10 mouse cellular contexts compared by ENCODE assay signal in the genomic region with DNA sequence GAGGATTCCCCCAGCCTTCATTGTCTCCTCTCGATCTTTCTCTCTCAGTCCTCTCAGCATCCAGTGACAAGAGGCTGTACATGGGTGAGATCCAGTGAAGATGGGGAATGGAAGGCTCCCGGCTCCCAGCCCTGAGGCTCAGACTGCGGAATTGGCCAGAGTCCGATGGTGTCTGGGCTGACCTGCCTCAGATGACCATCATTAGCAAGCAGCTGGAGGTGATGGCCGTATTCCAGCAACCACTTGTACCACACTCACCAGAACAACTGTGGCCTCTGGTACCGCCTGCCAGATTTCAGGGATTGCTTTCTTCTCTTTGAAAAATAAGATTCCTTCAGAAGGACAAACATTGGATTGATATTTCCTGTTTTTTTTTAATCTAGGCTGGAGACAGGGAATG. TPM values are rescaled to one million over a fixed set of nuclear protein-coding genes. Genes with fewer than 3 reads are reported as not detected.
DNase-seq lines count a peak whose midpoint lies in the region; ATAC-seq and TF ChIP-seq lines count a peak whose summit lies in the region.
"Had no signal": no experiment of that assay in that cellular context is flagged by ENCODE, and none has a peak within 500 bp of the region (broad histone marks: within the 10 kb centered on the region; RNA-seq: fewer than 3 reads in every experiment).

No protein-coding gene starts in this region.

- no peaks in the 10 kb centered on the region for H3K9me3 ChIP-seq in kidney, embryonic 14.5 days (ENCODE audit: control insufficient read depth, low read length)
- H3K9me3 ChIP-seq in intestine, postnatal 0 days (ENCODE audit: control insufficient read depth) = no peaks in the 10 kb centered on the region
- H3K9me3 ChIP-seq: G1E; lung, embryonic 15.5 days had no signal

- H3K4me2 ChIP-seq in kidney, embryonic 14.5 days (replicated peaks; ENCODE audit: low read depth, low read length) = no peak overlapping the region
- H3K4me2 ChIP-seq in intestine, postnatal 0 days (replicated peaks; ENCODE audit: low read depth) = no peak overlapping the region
- H3K4me2 ChIP-seq: lung, embryonic 15.5 days had no signal

- H3K27me3 ChIP-seq in kidney, adult 2 months (replicated peaks; ENCODE audit: control insufficient read depth, insufficient read depth, low read length) = no peaks in the 10 kb centered on the region
- no peaks in the 10 kb centered on the region for H3K27me3 ChIP-seq in kidney, embryonic 14.5 days (ENCODE audit: control insufficient read depth, insufficient read depth, low read length)
- no peaks in the 10 kb centered on the region for H3K27me3 ChIP-seq in intestine, postnatal 0 days (replicated peaks; ENCODE audit: control insufficient read depth, insufficient read depth, low read length)
- H3K27me3 ChIP-seq: lung, embryonic 15.5 days had no signal

- H3K4me3 ChIP-seq in kidney, adult 2 months (ENCODE audit: insufficient read depth, low read depth, low read length) = no peak overlapping the region
- H3K4me3 ChIP-seq in kidney, embryonic 14.5 days (ENCODE audit: low read length) = no peak overlapping the region
- H3K4me3 ChIP-seq in intestine, postnatal 0 days (ENCODE audit: low read depth, low read length) = no peak overlapping the region
- H3K4me3 ChIP-seq: lung, embryonic 15.5 days had no signal

- DNase-seq in kidney, adult 2 months = peak; percentile 94
- DNase-seq in adrenal gland, postnatal 36 days = peak; percentile 66 to 68
- peak; percentile 52 for DNase-seq in heart, postnatal 4 days
- peak; percentile 69 for DNase-seq in lung, postnatal 36 days
- DNase-seq in c-Kit-positive CD71-positive TER-119-positive erythroid progenitor cells, embryonic 14.5 days (ENCODE audit: low spot score) = no peak

- TF ChIP-seq POLR2A in kidney, adult 2 months (IDR thresholded peaks at IDR 0.05; ENCODE audit: low read depth, low read length) = no peak

- H3K4me1 ChIP-seq in kidney, adult 2 months (ENCODE audit: control insufficient read depth, insufficient read depth, low read length) = peaks cover 20% of the 10 kb centered on the region; the same call in 1 of the 2 replicates
- H3K4me1 ChIP-seq in kidney, embryonic 14.5 days (ENCODE audit: control insufficient read depth, insufficient read depth, low read length) = no peaks in the 10 kb centered on the region; the same call in 1 of the 2 replicates
- H3K4me1 ChIP-seq in intestine, postnatal 0 days (replicated peaks; ENCODE audit: control insufficient read depth, insufficient read depth, low read length) = no peaks in the 10 kb centered on the region
- H3K4me1 ChIP-seq: lung, embryonic 15.5 days had no signal

- no peak overlapping the region for H3K9ac ChIP-seq in kidney, embryonic 14.5 days (ENCODE audit: low read depth, low read length)
- H3K9ac ChIP-seq in intestine, postnatal 0 days (ENCODE audit: low read depth, low read length) = no peak overlapping the region
- H3K9ac ChIP-seq: lung, embryonic 15.5 days had no signal

- no peak for TF ChIP-seq CTCF in kidney, adult 2 months (conservative IDR thresholded peaks at IDR 0.05; ENCODE audit: insufficient read depth, insufficient read length, low read depth, low read length)
- no peak for TF ChIP-seq CTCF in intestine, postnatal 0 days (IDR thresholded peaks at IDR 0.05; ENCODE audit: low read depth)

- H3K36me3 ChIP-seq in kidney, adult 2 months (ENCODE audit: control insufficient read depth, insufficient read depth, low read length) = no peaks in the 10 kb centered on the region
- H3K36me3 ChIP-seq in kidney, embryonic 14.5 days (ENCODE audit: control insufficient read depth, insufficient read depth, low read length) = peaks cover 56% of the 10 kb centered on the region
- H3K36me3 ChIP-seq in intestine, postnatal 0 days (ENCODE audit: control insufficient read depth, insufficient read depth) = peaks cover 44% of the 10 kb centered on the region

- H3K27ac ChIP-seq in kidney, adult 2 months (ENCODE audit: insufficient read depth, low read depth, low read length) = peak overlapping the region; percentile 37; the same call in 1 of the 2 replicates
- no peak overlapping the region for H3K27ac ChIP-seq in kidney, embryonic 14.5 days (ENCODE audit: low read depth, low read length)
- no peak overlapping the region for H3K27ac ChIP-seq in intestine, postnatal 0 days (ENCODE audit: low read depth, low read length)
- H3K27ac ChIP-seq: lung, embryonic 15.5 days had no signal

- no peak for ATAC-seq in kidney, embryonic 14.5 days (ENCODE audit: low FRiP score, low TSS enrichment)
- no peak for ATAC-seq in monocyte, adult 5-6 weeks (replicated peaks; ENCODE audit: insufficient number of reproducible peaks, low FRiP score, low TSS enrichment, poor library complexity, severe bottlenecking)
- no peak for ATAC-seq in intestine, postnatal 0 days

- WGBS in kidney, adult 2 months = 33% methylated on average over 6 of the region's 6 CpGs
- WGBS in kidney, embryonic 14.5 days = 62% methylated on average over 6 of the region's 6 CpGs
- 60% methylated on average over 6 of the region's 6 CpGs for WGBS in intestine, postnatal 0 days

RNA-seq across cellular contexts. Expression of a gene that starts 29.6 kb away (rescaled TPM):
- 22.1 and 23.2 TPM in 2 replicates for polyA plus RNA-seq in kidney, adult 2 months (2012; rRNA removed)
- 186 and 189 TPM in 2 replicates for polyA plus RNA-seq in kidney, embryonic 14.5 days (2014; fragmentation: Nextera tagmentation; extraction: Ambion mirVana)
- 10 to 100 TPM; 30.3 to 34.6 TPM for total RNA-seq in adrenal gland, postnatal 36 days (2021)
- 10 to 100 TPM; 39.0 to 40.0 TPM for total RNA-seq in heart, postnatal 4 days (2021)
- 42.5 to 56.5 TPM (median 51.3 TPM) in 3 replicates for total RNA-seq in monocyte, adult 5-6 weeks (2017)
- 44.3 and 46.1 TPM in 2 replicates for polyA plus RNA-seq in intestine, postnatal 0 days (2015; fragmentation: Nextera tagmentation; extraction: Ambion mirVana)

RNA-seq across cellular contexts. Expression of a gene that starts 29.8 kb away (rescaled TPM):
- polyA plus RNA-seq in kidney, adult 2 months (2012; rRNA removed) = 21.1 and 22.7 TPM in 2 replicates
- polyA plus RNA-seq in kidney, embryonic 14.5 days (2014; fragmentation: Nextera tagmentation; extraction: Ambion mirVana) = 74.2 and 90.7 TPM in 2 replicates
- total RNA-seq in adrenal gland, postnatal 36 days (2021) = 10 to 100 TPM; 41.4 to 45.8 TPM
- total RNA-seq in heart, postnatal 4 days (2021) = 10 to 100 TPM; 23.1 to 24.3 TPM
- 43.9 to 83.9 TPM (median 83.8 TPM) in 3 replicates for total RNA-seq in monocyte, adult 5-6 weeks (2017)
- 46.4 and 49.2 TPM in 2 replicates for polyA plus RNA-seq in intestine, postnatal 0 days (2015; fragmentation: Nextera tagmentation; extraction: Ambion mirVana)
